Mouse (Mus musculus) ovary, postnatal 14 days (tissue): ENCODE data around the gene Mcat.

Source experiments
- DNase-seq: peaks from one replicate; pipeline ENCODE4 v3.0.0; 2022; ENCODE audit warnings: low spot score

The Mcat gene

GRCm38 (mm10) chr15:83575543-83575942 lies 12.0 kb upstream of the Mcat start:
- no peak for DNase-seq

- DNase-seq = peak; percentile 34
These were observed 11.3 kb upstream of the Mcat start for GRCm38 (mm10) chr15:83574731-83575351.

GRCm38 (mm10) chr15:83573606-83574005 lies 10.0 kb upstream of the Mcat start:
- no peak for DNase-seq

GRCm38 (mm10) chr15:83572132-83572531 lies 8.5 kb upstream of the Mcat start:
- no peak for DNase-seq

- DNase-seq = no peak
These were observed 8.0 kb upstream of the Mcat start for GRCm38 (mm10) chr15:83571636-83572035.

- no peak for DNase-seq
These were observed 7.1 kb upstream of the Mcat start for GRCm38 (mm10) chr15:83570641-83571040.

- no peak for DNase-seq
These were observed 6.1 kb upstream of the Mcat start for GRCm38 (mm10) chr15:83569682-83570081.

- DNase-seq = no peak
These were observed 5.0 kb upstream of the Mcat start for GRCm38 (mm10) chr15:83568544-83568943.

GRCm38 (mm10) chr15:83567728-83568127 lies 4.1 kb upstream of the Mcat start:
- no peak for DNase-seq

- no peak for DNase-seq
These were observed 2.4 kb upstream of the Mcat start for GRCm38 (mm10) chr15:83566006-83566405.

- no peak for DNase-seq
These were observed 1.8 kb upstream of the Mcat start for GRCm38 (mm10) chr15:83565434-83565833.

GRCm38 (mm10) chr15:83563857-83564651 lies 467 bp upstream of the Mcat start:
- peak; percentile 38 for DNase-seq

GRCm38 (mm10) chr15:83562626-83563270 lies 839 bp downstream of the Mcat start:
- peak; percentile 77 for DNase-seq

- DNase-seq = no peak
These were observed 2.6 kb downstream of the Mcat start for GRCm38 (mm10) chr15:83560941-83561477.

GRCm38 (mm10) chr15:83555161-83555974 lies 8.2 kb downstream of the Mcat start:
- DNase-seq = peak; percentile 70

- no peak for DNase-seq
These were observed 9.8 kb downstream of the Mcat start for GRCm38 (mm10) chr15:83553831-83554230.

GRCm38 (mm10) chr15:83550137-83550536 lies 13.4 kb downstream of the Mcat start:
- DNase-seq = no peak

- DNase-seq = no peak
These were observed 16.4 kb downstream of the Mcat start for GRCm38 (mm10) chr15:83547144-83547543.

- DNase-seq = no peak
These were observed 17.6 kb downstream of the Mcat start for GRCm38 (mm10) chr15:83546029-83546428.

- DNase-seq = no peak
These were observed 21.8 kb downstream of the Mcat start for GRCm38 (mm10) chr15:83541647-83542287.

- no peak for DNase-seq
These were observed 23.7 kb downstream of the Mcat start for GRCm38 (mm10) chr15:83539905-83540304.
